Mouse (Mus musculus): ENCODE measurements at regions not wholly inside any gene's neighbourhood (a gene's known extent, or its start where the extent isn't known, plus 50 kb on each side); places are given as distances from the start of the nearest gene placed in this dataset.

DNA sequence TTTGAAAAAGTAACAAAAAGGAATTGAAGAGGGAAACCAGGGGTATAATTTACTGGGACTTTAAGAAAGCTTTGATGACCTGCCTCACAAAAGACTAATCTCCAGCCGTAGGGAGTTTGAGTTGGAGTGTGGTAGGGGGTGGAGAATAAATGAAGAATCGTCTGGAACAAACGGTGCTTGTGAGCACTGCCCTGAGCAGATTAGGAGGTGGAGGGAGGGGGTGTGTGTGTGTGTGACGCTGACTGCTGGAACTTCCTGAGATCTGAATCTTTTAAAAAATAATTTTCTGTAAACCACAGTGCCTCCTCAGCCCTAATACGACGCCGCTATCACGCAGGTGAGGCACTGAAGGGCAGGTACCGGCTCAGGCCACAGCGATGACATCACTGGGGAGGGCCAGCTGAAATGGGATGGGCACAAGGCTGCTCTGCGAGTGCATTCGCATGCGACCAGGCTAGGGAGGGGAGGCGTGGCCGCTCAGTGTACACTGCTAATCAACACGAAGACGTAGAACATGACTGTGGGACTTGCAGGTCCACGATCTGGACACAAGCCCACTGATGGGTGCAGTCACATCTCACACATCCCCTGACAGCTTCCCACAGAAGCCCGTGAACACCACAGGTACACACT, 395.4 kb downstream of the Zfp536 start:
- no peak for TF ChIP-seq CTCF (IDR thresholded peaks at IDR 0.05)

GRCm38 (mm10) chr7:37387871-37388270, 385.6 kb downstream of the Zfp536 start:
- no peak overlapping the region for H3K4me3 ChIP-seq
- no peak overlapping the region for H3K27ac ChIP-seq
- intact Hi-C loops (cut with DNase I), result no loop called here
- TF ChIP-seq CTCF (IDR thresholded peaks at IDR 0.05), result no peak
- no peak for DNase-seq (ENCODE audit: extremely low spot score in 1 of 2, low spot score in 2 of 2)

More for the DNA sequence above, 395.4 kb downstream of the Zfp536 start:
- DNase-seq (ENCODE audit: extremely low spot score in 1 of 2, low spot score in 2 of 2), result no peak
- intact Hi-C loops (cut with DNase I), result loop anchor here (5.0 to 10.0 kb wide), 2 partner anchors 779 to 887 kb away; no protein-coding TSS in a partner anchor
- no peak overlapping the region for H3K27ac ChIP-seq
- H3K4me3 ChIP-seq, result no peak overlapping the region

- H3K4me3 ChIP-seq, result no peak overlapping the region
- intact Hi-C loops (cut with DNase I), result no loop called here
- no peak for TF ChIP-seq CTCF (IDR thresholded peaks at IDR 0.05)
- H3K27ac ChIP-seq, result no peak overlapping the region
- peak in 1 of 2 experiments; percentile 24 for DNase-seq (ENCODE audit: extremely low spot score in 1 of 2, low spot score in 2 of 2)
Measured at GRCm38 (mm10) chr7:37388843-37389702, 384.4 kb downstream of the Zfp536 start.

GRCm38 (mm10) chr7:37389703-37390087, 383.7 kb downstream of the Zfp536 start:
- Histone ChIP-seq H3K27ac (no peak overlapping the region), H3K4me3 (no peak overlapping the region)
- intact Hi-C loops (cut with DNase I), result no loop called here
- TF ChIP-seq CTCF (IDR thresholded peaks at IDR 0.05), result no peak
- DNase-seq (ENCODE audit: extremely low spot score in 1 of 2, low spot score in 2 of 2), result no peak

DNA sequence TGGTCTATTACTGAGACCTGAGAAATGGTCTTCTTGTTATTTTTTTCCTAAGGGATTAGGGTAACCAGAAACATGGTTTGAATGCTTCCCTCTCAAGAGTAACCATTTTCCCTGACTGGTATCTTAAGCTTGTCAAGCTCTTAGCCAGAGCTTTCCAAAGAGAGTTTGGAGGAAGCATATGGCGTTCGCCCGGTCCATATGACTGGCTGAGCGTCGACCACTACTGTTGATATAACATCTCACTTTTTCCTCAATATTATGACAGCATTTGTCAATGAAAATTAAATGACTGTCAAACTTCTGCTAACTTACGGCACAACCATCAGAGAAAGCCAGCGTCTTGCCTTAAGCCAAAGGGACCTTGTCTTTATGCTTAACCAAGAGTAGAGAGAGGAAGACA, 383.2 kb downstream of the Zfp536 start:
- intact Hi-C loops (cut with DNase I), result no loop called here
- H3K27ac ChIP-seq, result no peak overlapping the region
- no peak overlapping the region for H3K4me3 ChIP-seq
- TF ChIP-seq CTCF (IDR thresholded peaks at IDR 0.05), result no peak
- DNase-seq (ENCODE audit: extremely low spot score in 1 of 2, low spot score in 2 of 2), result no peak

DNA sequence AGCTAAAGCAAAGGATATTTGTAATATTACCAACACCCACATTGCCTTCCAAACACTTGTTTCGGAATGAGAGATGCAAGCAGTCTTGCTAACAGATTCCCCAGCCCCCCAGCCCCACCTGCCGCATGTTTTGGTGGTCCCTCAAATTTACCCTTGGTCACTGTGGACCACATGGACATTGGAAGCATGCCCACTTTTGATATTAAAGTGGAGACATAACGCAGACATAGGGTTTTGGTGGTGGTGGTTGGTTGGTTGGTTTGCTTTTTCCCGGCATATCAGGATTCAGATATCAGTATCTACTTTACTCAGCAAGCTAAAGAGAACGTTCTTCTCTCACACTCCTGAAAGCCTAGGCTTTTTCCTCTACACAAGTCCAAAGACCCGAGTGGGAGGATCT, 381.3 kb downstream of the Zfp536 start:
- no peak for TF ChIP-seq CTCF (IDR thresholded peaks at IDR 0.05)
- no peak for DNase-seq (ENCODE audit: extremely low spot score in 1 of 2, low spot score in 2 of 2)
- intact Hi-C loops (cut with DNase I), result no loop called here
- no peak overlapping the region for H3K27ac ChIP-seq
- no peak overlapping the region for H3K4me3 ChIP-seq

DNA sequence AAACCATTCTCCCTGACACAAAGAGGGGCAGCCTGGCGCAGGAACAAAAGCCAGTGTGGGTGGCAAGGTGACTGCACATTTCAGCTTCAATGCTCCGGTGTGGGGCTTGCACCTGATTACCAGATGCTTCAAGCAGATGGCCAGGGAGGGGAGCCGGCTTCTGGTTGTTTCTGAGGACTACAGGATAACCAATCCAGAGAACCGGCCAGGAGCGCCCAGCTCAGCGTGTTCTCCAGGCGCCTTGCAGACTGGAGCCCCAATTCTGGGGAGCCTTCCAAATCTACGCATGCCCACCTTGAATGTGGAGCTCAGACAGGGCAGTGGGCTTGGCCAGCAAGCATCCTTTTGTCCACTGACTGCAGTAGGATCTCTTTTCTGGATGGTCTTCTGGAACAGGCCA, 380.8 kb downstream of the Zfp536 start:
- intact Hi-C loops (cut with DNase I), result no loop called here
- no peak overlapping the region for H3K27ac ChIP-seq

DNA sequence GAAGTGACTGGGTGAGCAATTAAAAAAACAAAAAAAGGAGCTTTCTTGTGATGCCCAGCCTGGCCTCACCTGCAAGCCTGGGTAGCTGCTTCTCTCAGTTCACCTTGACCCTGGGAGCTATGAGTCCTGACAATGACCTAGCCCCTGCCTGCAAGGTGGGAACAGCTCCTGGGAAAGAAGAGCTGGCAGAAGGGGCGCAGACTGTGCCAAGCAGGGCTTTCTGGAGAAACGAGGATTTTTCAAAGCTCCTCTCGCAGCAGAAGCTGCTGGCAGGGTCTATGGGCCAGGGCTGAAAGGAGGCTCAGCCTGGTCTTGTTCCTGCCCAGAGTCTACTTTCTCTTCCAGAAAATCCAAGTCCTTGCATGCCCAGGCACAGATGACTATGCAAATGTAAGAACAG, 380.4 kb downstream of the Zfp536 start:
- H3K27ac ChIP-seq, result no peak overlapping the region
- no peak for DNase-seq (ENCODE audit: extremely low spot score in 1 of 2, low spot score in 2 of 2)
- intact Hi-C loops (cut with DNase I), result no loop called here
- no peak overlapping the region for H3K4me3 ChIP-seq
- no peak for TF ChIP-seq CTCF (IDR thresholded peaks at IDR 0.05)

More for the DNA sequence above, 380.8 kb downstream of the Zfp536 start:
- no peak for DNase-seq (ENCODE audit: extremely low spot score in 1 of 2, low spot score in 2 of 2)
- H3K4me3 ChIP-seq, result no peak overlapping the region
- TF ChIP-seq CTCF (IDR thresholded peaks at IDR 0.05), result no peak

- Histone ChIP-seq H3K4me3 (no peak overlapping the region), H3K27ac (no peak overlapping the region)
- no peak for DNase-seq (ENCODE audit: extremely low spot score in 1 of 2, low spot score in 2 of 2)
- TF ChIP-seq CTCF (IDR thresholded peaks at IDR 0.05), result no peak
- intact Hi-C loops (cut with DNase I), result no loop called here
Measured at GRCm38 (mm10) chr7:37394965-37395426, 378.4 kb downstream of the Zfp536 start.

DNA sequence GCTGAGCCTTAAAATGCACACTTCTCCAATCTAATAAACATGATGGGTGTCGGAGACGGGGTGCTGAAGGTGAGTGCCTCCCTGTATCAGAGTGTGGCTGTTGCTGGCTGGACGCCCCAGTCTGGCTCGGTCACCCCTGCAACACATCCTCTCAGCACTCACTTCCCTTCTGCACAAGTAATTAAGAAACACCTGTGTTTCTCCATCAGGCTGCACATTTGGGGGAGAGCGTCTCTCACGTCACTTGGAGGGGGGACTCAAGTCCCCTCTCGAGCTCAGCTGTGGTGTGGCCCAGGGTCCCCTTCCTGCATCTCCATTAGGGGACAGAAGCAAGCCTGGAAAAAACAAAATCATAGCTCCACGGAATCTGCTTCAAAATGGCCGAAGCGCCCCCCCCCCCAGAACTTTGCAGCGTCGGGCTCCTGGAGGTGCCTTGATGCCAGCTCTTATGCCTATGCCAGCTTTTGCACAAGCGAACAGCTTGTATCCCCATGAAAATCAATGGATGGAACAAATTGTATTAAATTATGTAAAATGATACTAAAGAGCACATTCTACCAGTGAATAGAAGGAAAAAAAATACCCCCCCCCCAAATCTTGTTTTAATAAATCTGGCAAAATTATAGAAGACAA, 377.4 kb downstream of the Zfp536 start:
- no peak for DNase-seq (ENCODE audit: extremely low spot score in 1 of 2, low spot score in 2 of 2)
- intact Hi-C loops (cut with DNase I), result no loop called here
- no peak for TF ChIP-seq CTCF (IDR thresholded peaks at IDR 0.05)
- H3K4me3 ChIP-seq, result no peak overlapping the region
- H3K27ac ChIP-seq, result no peak overlapping the region

GRCm38 (mm10) chr7:37403483-37403882, 370.0 kb downstream of the Zfp536 start:
- no peak overlapping the region for H3K27ac ChIP-seq
- H3K4me3 ChIP-seq, result no peak overlapping the region
- DNase-seq (ENCODE audit: extremely low spot score in 1 of 2, low spot score in 2 of 2), result no peak
- intact Hi-C loops (cut with DNase I), result no loop called here
- no peak for TF ChIP-seq CTCF (IDR thresholded peaks at IDR 0.05)

- Histone ChIP-seq H3K27ac (no peak overlapping the region), H3K4me3 (no peak overlapping the region)
- intact Hi-C loops (cut with DNase I), result no loop called here
- no peak for DNase-seq (ENCODE audit: extremely low spot score in 1 of 2, low spot score in 2 of 2)
- no peak for TF ChIP-seq CTCF (IDR thresholded peaks at IDR 0.05)
Measured at GRCm38 (mm10) chr7:37413350-37413749, 360.1 kb downstream of the Zfp536 start.

All from left cerebral cortex, adult 2 months (tissue).